Mouse (Mus musculus): ENCODE results near the gene Vmn1r66.
"Not testable (repeated sequence)": the region's sequence is repeated elsewhere in the genome, so short reads cannot be mapped to it uniquely, and the experiment has no call there.

The Vmn1r66 gene

GRCm38 (mm10) chr7:10277906-10278305 is at the start of gene Vmn1r66:
Vmn1r66 (minus strand) TSS chr7:10278006.
- no peak for DNase-seq (ENCODE audit: extremely low spot score, low spot score)

- DNase-seq (ENCODE audit: extremely low spot score, low spot score), result not testable (repeated sequence)
Observed at GRCm38 (mm10) chr7:10325462-10325861, 47.7 kb upstream of the Vmn1r66 start.

DNA sequence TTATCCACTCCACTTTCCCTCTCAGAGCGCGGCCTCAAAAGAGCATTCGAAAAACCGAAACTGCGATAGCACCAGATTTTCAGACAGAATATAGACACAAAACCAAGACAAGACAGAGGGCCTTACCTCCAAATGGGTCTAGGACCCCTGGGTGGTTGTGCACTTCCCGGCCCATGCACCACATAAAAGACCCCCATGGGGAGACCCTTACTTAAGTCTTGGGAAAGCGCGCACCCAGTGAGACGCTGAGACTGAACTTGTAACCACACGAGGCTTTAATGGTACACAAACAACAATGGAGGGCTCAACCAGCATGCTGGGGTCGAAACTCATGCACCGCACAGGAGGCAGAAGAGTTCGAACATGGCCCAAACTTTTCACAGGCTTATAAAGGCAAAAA is 25.7 kb downstream of the Vmn1r66 start:
- no peak for DNase-seq (ENCODE audit: extremely low spot score, low spot score)

- no peak for DNase-seq (ENCODE audit: extremely low spot score, low spot score)
Observed at GRCm38 (mm10) chr7:10249146-10249545, 28.7 kb downstream of the Vmn1r66 start.

All from neural tube, embryonic 10.5 days (tissue).